Mouse (Mus musculus): ENCODE measurements at regions not wholly inside any gene's neighbourhood (a gene's known extent, or its start where the extent isn't known, plus 50 kb on each side); places are given as distances from the start of the nearest gene placed in this dataset.

DNA sequence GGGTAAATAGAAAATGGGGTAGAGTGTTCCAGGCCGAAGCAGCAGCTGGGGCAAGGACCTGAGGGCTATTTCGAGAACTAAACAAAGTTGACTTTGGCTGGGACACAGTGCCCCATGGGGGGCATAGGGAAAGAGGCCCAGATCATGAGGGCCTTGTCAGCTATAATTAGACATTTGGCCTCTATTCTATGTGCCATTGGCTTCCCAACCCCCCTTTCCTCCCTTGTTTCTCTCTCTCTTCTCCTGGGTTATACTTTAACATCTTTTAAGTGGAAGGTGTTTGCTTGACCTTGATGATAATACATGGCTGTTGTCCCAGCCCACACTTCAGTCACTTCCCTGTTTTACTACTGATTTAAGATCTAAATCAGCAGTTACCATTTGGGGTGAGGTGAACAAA lies 231.8 kb upstream of the Jun start:
- ATAC-seq (ENCODE audit: low FRiP score, low TSS enrichment), result no peak
- 65% methylated on average over 2 of the region's 2 CpGs for WGBS
- no peaks in the 10 kb centered on the region for H3K9me3 ChIP-seq (ENCODE audit: low read length)
- H3K4me3 ChIP-seq (ENCODE audit: low read length), result no peak overlapping the region
- H3K36me3 ChIP-seq (ENCODE audit: insufficient read depth, low read length), result no peaks in the 10 kb centered on the region
- no peaks in the 10 kb centered on the region for H3K27me3 ChIP-seq (ENCODE audit: insufficient read depth, low read length)
- H3K4me2 ChIP-seq (replicated peaks; ENCODE audit: low read depth, low read length), result no peak overlapping the region
- no peak overlapping the region for H3K9ac ChIP-seq (replicated peaks; ENCODE audit: low read length)
- H3K27ac ChIP-seq (ENCODE audit: low read length), result peak overlapping the region; percentile 27
- H3K4me1 ChIP-seq (ENCODE audit: insufficient read depth, low read length), result peaks cover 29% of the 10 kb centered on the region

DNA sequence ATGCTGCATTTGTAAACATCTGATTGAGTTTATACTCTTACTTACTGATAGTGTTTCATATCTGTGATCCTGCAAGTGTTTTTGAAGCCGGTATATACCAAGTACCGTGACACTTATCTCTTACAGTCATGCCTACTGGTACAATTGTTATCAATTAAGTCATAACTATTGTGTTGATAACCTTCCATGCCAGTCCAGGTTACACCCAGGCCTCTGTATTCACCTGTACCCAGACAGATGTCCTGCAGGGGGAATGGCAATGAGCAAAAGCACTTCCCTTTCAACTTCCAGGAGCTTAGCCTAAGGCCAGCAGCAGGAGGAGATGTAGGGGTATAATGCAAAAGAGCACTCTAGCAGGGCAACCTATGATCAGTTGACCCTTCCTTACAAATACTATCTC lies 232.2 kb upstream of the Jun start:
- peak overlapping the region; percentile 27; the same call in 1 of the 2 replicates for H3K27ac ChIP-seq (ENCODE audit: low read length)

DNA sequence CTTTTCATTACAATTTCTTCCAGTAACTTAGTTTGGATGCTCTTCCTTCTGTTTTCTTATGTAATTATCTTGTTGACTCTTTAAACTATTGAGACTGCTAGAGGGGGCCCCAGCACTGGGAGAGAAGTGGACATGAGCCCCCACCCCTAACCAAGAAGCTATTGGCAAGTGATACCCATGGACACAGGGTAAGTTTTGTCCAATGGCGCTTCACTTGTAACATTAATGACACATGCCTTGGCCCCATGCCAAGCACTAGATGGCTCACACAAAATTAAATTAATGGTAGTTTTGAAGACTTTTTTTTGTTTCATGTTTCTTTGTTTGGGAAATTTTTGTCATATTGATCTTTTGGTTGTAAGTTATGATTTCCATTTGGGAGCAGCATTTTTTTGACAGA lies 232.7 kb upstream of the Jun start:
- no peak for ATAC-seq (ENCODE audit: low FRiP score, low TSS enrichment)

More for the DNA sequence above, 232.2 kb upstream of the Jun start:
- WGBS, result 86% methylated on average over 2 of the region's 2 CpGs
- no peaks in the 10 kb centered on the region for H3K27me3 ChIP-seq (ENCODE audit: insufficient read depth, low read length)
- H3K9me3 ChIP-seq (ENCODE audit: low read length), result no peaks in the 10 kb centered on the region
- no peak overlapping the region for H3K9ac ChIP-seq (replicated peaks; ENCODE audit: low read length)
- H3K4me2 ChIP-seq (replicated peaks; ENCODE audit: low read depth, low read length), result no peak overlapping the region
- ATAC-seq (ENCODE audit: low FRiP score, low TSS enrichment), result no peak
- H3K36me3 ChIP-seq (ENCODE audit: insufficient read depth, low read length), result no peaks in the 10 kb centered on the region
- no peak overlapping the region for H3K4me3 ChIP-seq (ENCODE audit: low read length)
- H3K4me1 ChIP-seq (ENCODE audit: insufficient read depth, low read length), result peaks cover 25% of the 10 kb centered on the region

DNA sequence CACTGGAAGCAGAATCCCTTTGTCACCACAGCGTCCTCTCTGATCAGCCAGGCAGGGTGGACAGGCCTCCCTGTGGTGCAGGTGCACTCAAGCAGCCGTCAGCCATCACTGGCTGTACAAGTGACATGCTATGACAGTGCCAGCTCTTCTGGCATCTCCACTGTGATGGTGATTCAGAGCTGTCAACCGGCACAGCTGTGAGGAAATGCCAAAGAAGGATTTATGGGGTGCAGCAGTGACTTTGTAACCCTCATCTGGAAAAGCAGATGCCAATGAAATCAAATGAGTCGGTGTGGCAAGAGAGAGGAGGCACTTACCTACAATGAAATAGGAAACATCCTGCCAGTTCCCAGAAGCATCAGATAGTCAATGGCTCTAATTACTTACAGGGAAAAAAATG lies 238.3 kb upstream of the Jun start:
- Histone ChIP-seq H3K9me3 (ENCODE audit: low read length) (no peaks in the 10 kb centered on the region), H3K9ac (replicated peaks; ENCODE audit: low read length) (no peak overlapping the region), H3K36me3 (ENCODE audit: insufficient read depth, low read length) (no peaks in the 10 kb centered on the region), H3K4me1 (ENCODE audit: insufficient read depth, low read length) (no peaks in the 10 kb centered on the region), H3K27me3 (ENCODE audit: insufficient read depth, low read length) (no peaks in the 10 kb centered on the region), H3K4me2 (replicated peaks; ENCODE audit: low read depth, low read length) (no peak overlapping the region), H3K4me3 (ENCODE audit: low read length) (no peak overlapping the region), H3K27ac (ENCODE audit: low read length) (no peak overlapping the region)
- 38% methylated on average over 4 of the region's 4 CpGs for WGBS
- ATAC-seq (ENCODE audit: low FRiP score, low TSS enrichment), result no peak

More for the DNA sequence above, 232.7 kb upstream of the Jun start:
- Histone ChIP-seq H3K4me2 (replicated peaks; ENCODE audit: low read depth, low read length) (no peak overlapping the region), H3K9ac (replicated peaks; ENCODE audit: low read length) (no peak overlapping the region), H3K4me3 (ENCODE audit: low read length) (no peak overlapping the region), H3K27ac (ENCODE audit: low read length) (no peak overlapping the region), H3K4me1 (ENCODE audit: insufficient read depth, low read length) (peaks cover 20% of the 10 kb centered on the region), H3K36me3 (ENCODE audit: insufficient read depth, low read length) (no peaks in the 10 kb centered on the region), H3K9me3 (ENCODE audit: low read length) (no peaks in the 10 kb centered on the region), H3K27me3 (ENCODE audit: insufficient read depth, low read length) (no peaks in the 10 kb centered on the region)
- WGBS, result 87% methylated on average over 1 of the region's 1 CpGs

DNA sequence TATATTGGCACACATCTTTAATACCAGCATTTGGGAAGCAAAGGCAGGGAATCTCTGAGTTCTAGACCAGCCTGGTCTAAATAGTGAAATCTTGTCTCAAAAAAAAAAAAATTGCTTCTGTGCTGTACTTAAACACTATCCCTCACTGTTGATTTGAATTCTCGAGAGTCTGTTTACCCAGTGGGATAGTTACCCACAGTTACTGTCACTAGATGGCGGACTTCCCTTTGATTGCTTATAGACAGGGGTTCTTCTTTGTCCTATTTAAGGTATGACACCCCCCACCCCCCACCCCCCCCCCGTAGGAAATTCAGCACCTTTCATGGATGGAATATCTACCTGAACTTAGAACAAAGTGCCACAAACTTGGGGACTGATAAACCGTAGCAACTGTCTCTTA lies 242.1 kb upstream of the Jun start:
- no peak overlapping the region for H3K4me2 ChIP-seq (replicated peaks; ENCODE audit: low read depth, low read length)
- H3K27ac ChIP-seq (ENCODE audit: low read length), result no peak overlapping the region
- H3K9ac ChIP-seq (replicated peaks; ENCODE audit: low read length), result no peak overlapping the region
- no peaks in the 10 kb centered on the region for H3K36me3 ChIP-seq (ENCODE audit: insufficient read depth, low read length)
- 49% methylated on average over 4 of the region's 4 CpGs for WGBS
- no peak overlapping the region for H3K4me3 ChIP-seq (ENCODE audit: low read length)
- no peak for ATAC-seq (ENCODE audit: low FRiP score, low TSS enrichment)
- H3K27me3 ChIP-seq (ENCODE audit: insufficient read depth, low read length), result no peaks in the 10 kb centered on the region
- no peaks in the 10 kb centered on the region for H3K9me3 ChIP-seq (ENCODE audit: low read length)
- H3K4me1 ChIP-seq (ENCODE audit: insufficient read depth, low read length), result no peaks in the 10 kb centered on the region

DNA sequence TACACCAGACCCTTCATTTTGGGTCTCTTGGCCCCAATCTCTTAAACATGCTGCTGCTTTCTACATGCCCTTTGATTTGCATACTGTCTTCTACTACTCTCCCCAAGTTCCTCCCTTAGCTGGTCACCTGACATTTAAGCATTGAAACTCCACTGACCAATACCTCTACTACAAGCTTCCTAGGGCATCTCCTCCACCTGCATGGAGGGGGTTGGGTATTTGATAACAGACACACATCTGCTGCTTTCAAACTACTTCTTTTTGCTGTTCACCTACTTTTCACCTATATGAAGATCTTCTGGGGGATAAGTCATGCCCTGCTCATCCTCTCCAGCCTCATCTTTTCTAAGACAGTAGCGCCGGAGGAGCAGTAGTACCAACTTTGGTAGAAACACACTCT lies 249.9 kb upstream of the Jun start:
- Histone ChIP-seq H3K9me3 (ENCODE audit: low read length) (no peaks in the 10 kb centered on the region), H3K27me3 (ENCODE audit: insufficient read depth, low read length) (no peaks in the 10 kb centered on the region), H3K9ac (replicated peaks; ENCODE audit: low read length) (no peak overlapping the region), H3K4me2 (replicated peaks; ENCODE audit: low read depth, low read length) (no peak overlapping the region), H3K36me3 (ENCODE audit: insufficient read depth, low read length) (no peaks in the 10 kb centered on the region), H3K27ac (ENCODE audit: low read length) (no peak overlapping the region), H3K4me3 (ENCODE audit: low read length) (no peak overlapping the region), H3K4me1 (ENCODE audit: insufficient read depth, low read length) (peaks cover 9% of the 10 kb centered on the region)
- WGBS, result 98% methylated on average over 2 of the region's 2 CpGs
- ATAC-seq (ENCODE audit: low FRiP score, low TSS enrichment), result no peak

DNA sequence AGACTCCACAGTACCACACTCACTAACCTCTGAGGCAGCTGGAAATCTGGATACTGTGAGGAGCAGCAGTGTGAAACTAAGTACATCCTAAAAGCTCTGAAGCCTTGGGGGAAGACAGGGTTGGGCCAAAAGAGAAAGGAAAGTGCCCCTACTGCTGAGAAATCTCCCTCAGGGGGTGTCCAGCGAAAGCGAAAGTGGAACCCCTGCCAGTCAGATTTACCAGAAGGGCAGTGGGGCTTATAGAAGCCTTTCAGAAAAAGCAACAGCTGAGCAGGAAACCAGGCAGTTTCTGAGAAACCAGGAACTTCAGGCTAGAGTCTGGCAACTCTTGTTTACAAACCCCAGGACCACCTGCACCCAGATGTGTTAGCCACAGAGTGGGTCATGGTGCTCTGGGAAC lies 251.3 kb upstream of the Jun start:
- ATAC-seq (ENCODE audit: low FRiP score, low TSS enrichment), result no peak
- H3K9ac ChIP-seq (replicated peaks; ENCODE audit: low read length), result peak overlapping the region; percentile 45
- 53% methylated on average over 2 of the region's 2 CpGs for WGBS
- peaks cover 9% of the 10 kb centered on the region for H3K4me1 ChIP-seq (ENCODE audit: insufficient read depth, low read length)
- no peak overlapping the region for H3K4me2 ChIP-seq (replicated peaks; ENCODE audit: low read depth, low read length)
- H3K36me3 ChIP-seq (ENCODE audit: insufficient read depth, low read length), result no peaks in the 10 kb centered on the region
- no peak overlapping the region for H3K4me3 ChIP-seq (ENCODE audit: low read length)
- no peaks in the 10 kb centered on the region for H3K27me3 ChIP-seq (ENCODE audit: insufficient read depth, low read length)
- H3K9me3 ChIP-seq (ENCODE audit: low read length), result no peaks in the 10 kb centered on the region
- H3K27ac ChIP-seq (ENCODE audit: low read length), result 0 out of 2 replicates have a peak overlapping the region, but pooled peaks have one; percentile 24

DNA sequence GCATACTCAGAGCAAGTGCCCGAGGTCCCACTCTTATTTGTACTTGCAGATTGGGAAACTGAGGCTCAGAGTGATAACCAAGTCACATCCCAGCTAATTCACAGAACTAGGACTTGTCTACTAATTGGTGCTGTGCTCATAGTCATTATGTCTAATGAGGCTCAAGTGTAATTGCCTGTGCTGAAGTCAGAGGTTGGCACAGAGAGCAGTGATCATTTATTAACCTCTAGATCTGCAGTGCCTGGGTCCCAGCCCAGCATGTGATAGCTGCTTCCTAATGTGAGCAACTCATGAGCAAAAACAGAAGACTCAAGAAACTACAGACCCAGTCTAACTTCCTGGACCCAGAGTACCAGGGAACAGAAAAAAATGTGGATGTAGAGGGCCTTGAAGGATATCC lies 252.0 kb upstream of the Jun start:
- Histone ChIP-seq H3K9me3 (ENCODE audit: low read length) (no peaks in the 10 kb centered on the region), H3K4me2 (replicated peaks; ENCODE audit: low read depth, low read length) (no peak overlapping the region), H3K27me3 (ENCODE audit: insufficient read depth, low read length) (no peaks in the 10 kb centered on the region), H3K27ac (ENCODE audit: low read length) (no peak overlapping the region), H3K36me3 (ENCODE audit: insufficient read depth, low read length) (no peaks in the 10 kb centered on the region), H3K4me1 (ENCODE audit: insufficient read depth, low read length) (peaks cover 9% of the 10 kb centered on the region), H3K4me3 (ENCODE audit: low read length) (no peak overlapping the region), H3K9ac (replicated peaks; ENCODE audit: low read length) (no peak overlapping the region)
- WGBS, result 80% methylated on average over 1 of the region's 1 CpGs
- no peak for ATAC-seq (ENCODE audit: low FRiP score, low TSS enrichment)

DNA sequence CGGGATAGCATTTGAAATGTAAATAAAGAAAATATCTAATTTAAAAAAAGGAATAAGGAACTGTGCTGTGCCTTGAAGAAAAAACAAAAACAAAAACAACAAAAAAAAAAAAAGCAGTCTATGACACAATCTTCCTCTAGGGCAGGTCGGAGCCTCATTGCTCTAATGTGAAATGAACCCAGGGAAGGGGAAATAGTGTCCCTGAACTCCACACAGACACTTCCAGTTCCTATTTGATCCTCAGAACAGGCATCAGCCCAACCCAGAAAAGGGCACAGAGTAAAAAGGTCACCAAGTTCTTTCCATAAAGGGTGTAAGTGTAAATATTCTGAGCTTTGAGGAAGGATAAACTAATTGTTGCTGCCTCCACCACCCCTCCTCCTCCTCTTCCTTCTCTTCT lies 250.2 kb upstream of the Fggy start:
- peaks cover 9% of the 10 kb centered on the region for H3K4me1 ChIP-seq (ENCODE audit: insufficient read depth, low read length)
- no peak overlapping the region for H3K9ac ChIP-seq (replicated peaks; ENCODE audit: low read length)
- H3K27me3 ChIP-seq (ENCODE audit: insufficient read depth, low read length), result no peaks in the 10 kb centered on the region
- no peaks in the 10 kb centered on the region for H3K9me3 ChIP-seq (ENCODE audit: low read length)
- WGBS, result 80% methylated on average over 2 of the region's 2 CpGs
- no peaks in the 10 kb centered on the region for H3K36me3 ChIP-seq (ENCODE audit: insufficient read depth, low read length)
- H3K27ac ChIP-seq (ENCODE audit: low read length), result no peak overlapping the region
- H3K4me2 ChIP-seq (replicated peaks; ENCODE audit: low read depth, low read length), result no peak overlapping the region
- H3K4me3 ChIP-seq (ENCODE audit: low read length), result no peak overlapping the region
- ATAC-seq (ENCODE audit: low FRiP score, low TSS enrichment), result no peak

DNA sequence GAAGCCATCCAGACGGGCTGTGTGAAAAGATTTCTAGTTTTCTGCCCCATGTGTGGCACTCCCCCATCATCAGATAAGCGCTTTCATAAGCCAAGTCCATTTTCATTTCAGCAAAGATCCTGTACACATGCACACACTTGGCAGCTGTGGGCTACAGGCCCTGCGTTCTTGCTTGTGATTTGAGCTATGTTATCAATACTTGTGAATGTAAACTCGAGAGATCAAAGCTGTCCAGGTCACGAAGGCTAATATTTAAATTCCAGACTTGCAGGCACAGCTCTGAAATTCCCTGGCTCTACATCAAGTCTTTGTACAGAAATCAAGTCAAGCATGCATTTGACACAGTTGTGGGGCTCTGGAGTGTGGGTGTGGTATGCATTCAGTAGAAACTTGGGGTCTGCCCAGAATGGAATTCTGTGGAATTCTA lies 248.8 kb upstream of the Fggy start:
- Histone ChIP-seq H3K36me3 (ENCODE audit: insufficient read depth, low read length) (no peaks in the 10 kb centered on the region), H3K27me3 (ENCODE audit: insufficient read depth, low read length) (no peaks in the 10 kb centered on the region), H3K4me3 (ENCODE audit: low read length) (no peak overlapping the region), H3K9ac (replicated peaks; ENCODE audit: low read length) (no peak overlapping the region), H3K9me3 (ENCODE audit: low read length) (no peaks in the 10 kb centered on the region), H3K4me1 (ENCODE audit: insufficient read depth, low read length) (peaks cover 4% of the 10 kb centered on the region), H3K27ac (ENCODE audit: low read length) (no peak overlapping the region; the same call in 1 of the 2 replicates), H3K4me2 (replicated peaks; ENCODE audit: low read depth, low read length) (no peak overlapping the region)
- WGBS, result 45% methylated on average over 5 of the region's 5 CpGs
- ATAC-seq (ENCODE audit: low FRiP score, low TSS enrichment), result peak; percentile 31; the same call in 1 of the 2 replicates

DNA sequence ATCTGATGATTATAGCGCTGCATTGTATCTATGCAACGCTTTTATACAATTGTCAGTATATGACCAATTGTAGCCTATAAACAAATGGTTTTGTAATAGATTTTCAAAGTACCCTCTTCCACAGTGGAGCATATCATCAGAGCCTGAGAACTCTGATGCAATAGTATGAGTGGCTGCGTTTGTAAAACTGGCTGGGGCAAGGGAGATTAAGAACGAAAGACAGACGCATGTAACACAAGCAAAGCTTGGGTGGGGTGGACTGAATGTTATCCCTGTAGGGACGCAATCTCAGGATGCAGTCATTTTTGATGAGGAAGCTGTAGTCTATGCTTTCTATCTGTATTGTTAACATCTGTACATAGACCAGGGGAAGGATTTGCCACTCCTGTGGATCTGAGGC lies 246.9 kb upstream of the Fggy start:
- ATAC-seq (ENCODE audit: low FRiP score, low TSS enrichment), result no peak
- no peaks in the 10 kb centered on the region for H3K9me3 ChIP-seq (ENCODE audit: low read length)
- no peaks in the 10 kb centered on the region for H3K36me3 ChIP-seq (ENCODE audit: insufficient read depth, low read length)
- no peaks in the 10 kb centered on the region for H3K27me3 ChIP-seq (ENCODE audit: insufficient read depth, low read length)
- H3K4me1 ChIP-seq (ENCODE audit: insufficient read depth, low read length), result no peaks in the 10 kb centered on the region
- no peak overlapping the region for H3K4me3 ChIP-seq (ENCODE audit: low read length)
- 86% methylated on average over 6 of the region's 6 CpGs for WGBS
- H3K9ac ChIP-seq (replicated peaks; ENCODE audit: low read length), result no peak overlapping the region
- no peak overlapping the region for H3K4me2 ChIP-seq (replicated peaks; ENCODE audit: low read depth, low read length)
- H3K27ac ChIP-seq (ENCODE audit: low read length), result no peak overlapping the region

Data from kidney, embryonic 16.5 days (tissue).